Mouse (Mus musculus): Measurements from ENCODE around the gene Chmp4b. TPM values are rescaled to one million over a fixed set of nuclear protein-coding genes. Genes with fewer than 3 reads are reported as not detected.
A peak's percentile ranks its signal among the peaks of the same experiment; 100 is the strongest.

The Chmp4b gene
- polyA plus RNA-seq, 2 experiments from 2014 or later: 5.9 to 6.3 TPM

- no peak for ATAC-seq
Observed at GRCm38 (mm10) chr2:154642005-154642459, 9.5 kb upstream of the Chmp4b start.

GRCm38 (mm10) chr2:154642712-154643385, 8.7 kb upstream of the Chmp4b start:
- ATAC-seq: no peak

- ATAC-seq: no peak
Observed at GRCm38 (mm10) chr2:154646634-154647033, 4.9 kb upstream of the Chmp4b start.

- no peak for ATAC-seq
Observed at GRCm38 (mm10) chr2:154648086-154648485, 3.4 kb upstream of the Chmp4b start.

- ATAC-seq: no peak
Observed at GRCm38 (mm10) chr2:154650404-154650803, 1.1 kb upstream of the Chmp4b start.

- no peak for ATAC-seq
Observed at GRCm38 (mm10) chr2:154654976-154655375, 3.5 kb downstream of the Chmp4b start.

GRCm38 (mm10) chr2:154655878-154656414, 4.4 kb downstream of the Chmp4b start:
- no peak for ATAC-seq

- peak; percentile 86 for ATAC-seq
Observed at GRCm38 (mm10) chr2:154656710-154657485, 5.4 kb downstream of the Chmp4b start.

GRCm38 (mm10) chr2:154657486-154658237, 6.2 kb downstream of the Chmp4b start:
- ATAC-seq: peak; percentile 75

- ATAC-seq: no peak
Observed at GRCm38 (mm10) chr2:154659070-154659469, 7.6 kb downstream of the Chmp4b start.

- ATAC-seq: no peak
Observed at GRCm38 (mm10) chr2:154659531-154660074, 8.1 kb downstream of the Chmp4b start.

- ATAC-seq: no peak
Observed at GRCm38 (mm10) chr2:154668680-154669079, 17.2 kb downstream of the Chmp4b start.

- ATAC-seq: no peak
Observed at GRCm38 (mm10) chr2:154670106-154670505, 18.6 kb downstream of the Chmp4b start.

GRCm38 (mm10) chr2:154670741-154671140, 19.2 kb downstream of the Chmp4b start:
- no peak for ATAC-seq

- ATAC-seq: no peak
Observed at GRCm38 (mm10) chr2:154674008-154674407, 22.5 kb downstream of the Chmp4b start.

- ATAC-seq: no peak
Observed at GRCm38 (mm10) chr2:154676653-154677609, 25.4 kb downstream of the Chmp4b start.

- no peak for ATAC-seq
Observed at GRCm38 (mm10) chr2:154677651-154678139, 26.2 kb downstream of the Chmp4b start.

GRCm38 (mm10) chr2:154678995-154679394, 27.5 kb downstream of the Chmp4b start:
- ATAC-seq: no peak

GRCm38 (mm10) chr2:154680337-154680736, 28.8 kb downstream of the Chmp4b start:
- no peak for ATAC-seq

- ATAC-seq: no peak
Observed at GRCm38 (mm10) chr2:154680941-154681340, 29.4 kb downstream of the Chmp4b start.

GRCm38 (mm10) chr2:154682712-154683111, 31.2 kb downstream of the Chmp4b start:
- no peak for ATAC-seq

Measured in activated CD4-positive, CD25-positive, alpha-beta regulatory T cell, adult 4 months (primary cell).